Mouse (Mus musculus) common myeloid progenitor, adult 5-6 weeks (primary cell): Measurements from ENCODE around the gene Srsf11. TPM values are rescaled to one million over a fixed set of nuclear protein-coding genes. Genes with fewer than 3 reads are reported as not detected.

ENCODE experiments used
- ATAC-seq: replicated peaks from 2 replicates; pipeline ENCODE4 v1.8.0; 2016; ENCODE audit warnings: low read depth, mild to moderate bottlenecking, moderate TSS enrichment, inconsistent platforms; ENCODE audit not compliant: poor library complexity, severe bottlenecking
- total RNA-seq: library from RNA; stranded (forward); fragments of 200-1000, 187-1606 nt; gene quantifications from 2 replicates; pipeline ENCODE4 v1.2.3, GENCODE M21; 2017

The Srsf11 gene
- total RNA-seq, result 356 and 358 TPM in 2 replicates

GRCm38 (mm10) chr3:158036329-158036988 lies at the start of gene Srsf11, which contains the start of gene Lrrc40:
TSS of gene Srsf11 (minus strand) at chr3:158036639.
TSS of gene Lrrc40 (plus strand) at chr3:158036662.
- ATAC-seq, result peak; percentile 87

GRCm38 (mm10) chr3:158077828-158078227 lies 41.4 kb upstream of the Srsf11 start:
- no peak for ATAC-seq

- peak; percentile 49 for ATAC-seq
Measured at GRCm38 (mm10) chr3:158077380-158077772, 40.9 kb upstream of the Srsf11 start.

- ATAC-seq, result peak; percentile 74
Measured at GRCm38 (mm10) chr3:158076685-158077379, 40.4 kb upstream of the Srsf11 start.

- no peak for ATAC-seq
Measured at GRCm38 (mm10) chr3:158075004-158075403, 38.6 kb upstream of the Srsf11 start.

GRCm38 (mm10) chr3:158068613-158069263 lies 32.3 kb upstream of the Srsf11 start:
- no peak for ATAC-seq

GRCm38 (mm10) chr3:158067916-158068315 lies 31.5 kb upstream of the Srsf11 start:
- no peak for ATAC-seq

GRCm38 (mm10) chr3:158065256-158065655 lies 28.8 kb upstream of the Srsf11 start:
- ATAC-seq, result no peak

- ATAC-seq, result peak; percentile 84
Measured at GRCm38 (mm10) chr3:158061811-158062523, 25.5 kb upstream of the Srsf11 start.

- ATAC-seq, result no peak
Measured at GRCm38 (mm10) chr3:158060621-158061291, 24.3 kb upstream of the Srsf11 start.

GRCm38 (mm10) chr3:158049508-158049907 lies 13.1 kb upstream of the Srsf11 start:
- no peak for ATAC-seq

- ATAC-seq, result no peak
Measured at GRCm38 (mm10) chr3:158040755-158041154, 4.3 kb upstream of the Srsf11 start.

- ATAC-seq, result no peak
Measured at GRCm38 (mm10) chr3:158038106-158038505, 1.7 kb upstream of the Srsf11 start.

- ATAC-seq, result no peak
Measured at GRCm38 (mm10) chr3:158035866-158036265, 573 bp downstream of the Srsf11 start.

- ATAC-seq, result no peak
Measured at GRCm38 (mm10) chr3:158032106-158032505, 4.3 kb downstream of the Srsf11 start.

GRCm38 (mm10) chr3:158031371-158031925 lies 5.0 kb downstream of the Srsf11 start:
- peak; percentile 65 for ATAC-seq

GRCm38 (mm10) chr3:158009762-158010320 lies 26.6 kb downstream of the Srsf11 start:
- ATAC-seq, result no peak

- no peak for ATAC-seq
Measured at GRCm38 (mm10) chr3:158008647-158009046, 27.8 kb downstream of the Srsf11 start.

GRCm38 (mm10) chr3:157998742-157999369 lies 37.6 kb downstream of the Srsf11 start:
- peak; percentile 84 for ATAC-seq
